Mouse (Mus musculus) lung, postnatal 4 days (tissue): ENCODE measurements around the gene Tecr.
"Not testable (repeated sequence)": the region's sequence is repeated elsewhere in the genome, so short reads cannot be mapped to it uniquely, and the experiment has no call there.

Source experiments
- DNase-seq, 2 experiments: peaks; one replicate each; pipeline ENCODE4 v3.0.0; 2021

The Tecr gene

GRCm38 (mm10) chr8:83617111-83617510 is 9.3 kb upstream of the Tecr start:
- no peak for DNase-seq

- DNase-seq, result no peak
Measured at GRCm38 (mm10) chr8:83616625-83617024, 8.9 kb upstream of the Tecr start.

GRCm38 (mm10) chr8:83613695-83614094 is 5.9 kb upstream of the Tecr start:
- DNase-seq, result peak in 1 of 2 experiments; percentile 8

- DNase-seq, result peak in 1 of 2 experiments; percentile 13
Measured at GRCm38 (mm10) chr8:83611921-83612320, 4.2 kb upstream of the Tecr start.

GRCm38 (mm10) chr8:83609547-83610180 is 1.9 kb upstream of the Tecr start:
- DNase-seq, result no peak

- no peak for DNase-seq
Measured at GRCm38 (mm10) chr8:83609086-83609485, 1.3 kb upstream of the Tecr start.

GRCm38 (mm10) chr8:83608398-83608829 is 643 bp upstream of the Tecr start:
- peak; percentile 88 to 91 for DNase-seq

GRCm38 (mm10) chr8:83602650-83603029 is 5.1 kb downstream of the Tecr start:
- DNase-seq, result no peak

DNA sequence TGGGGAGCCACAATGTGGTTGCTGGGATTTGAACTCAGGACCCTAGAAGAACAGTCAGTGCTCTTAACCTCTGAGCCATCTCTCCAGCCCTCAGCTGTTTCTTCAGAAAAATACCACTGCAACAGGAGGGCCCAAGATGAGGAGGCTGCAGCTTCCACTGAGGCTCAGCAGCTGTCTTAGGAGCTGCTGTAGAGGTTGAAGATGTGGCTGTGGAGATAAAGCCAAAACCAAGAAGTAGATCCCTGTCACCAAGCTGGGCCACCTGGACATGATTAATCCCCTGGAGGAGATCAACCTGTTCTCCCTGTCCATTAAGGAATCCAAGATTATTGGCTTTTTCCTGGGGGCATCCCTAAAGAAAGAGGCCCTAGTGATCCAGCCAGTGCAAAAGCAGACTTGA is 8.0 kb downstream of the Tecr start:
- no peak for DNase-seq

GRCm38 (mm10) chr8:83598146-83598545 is 9.6 kb downstream of the Tecr start:
- no peak for DNase-seq

DNA sequence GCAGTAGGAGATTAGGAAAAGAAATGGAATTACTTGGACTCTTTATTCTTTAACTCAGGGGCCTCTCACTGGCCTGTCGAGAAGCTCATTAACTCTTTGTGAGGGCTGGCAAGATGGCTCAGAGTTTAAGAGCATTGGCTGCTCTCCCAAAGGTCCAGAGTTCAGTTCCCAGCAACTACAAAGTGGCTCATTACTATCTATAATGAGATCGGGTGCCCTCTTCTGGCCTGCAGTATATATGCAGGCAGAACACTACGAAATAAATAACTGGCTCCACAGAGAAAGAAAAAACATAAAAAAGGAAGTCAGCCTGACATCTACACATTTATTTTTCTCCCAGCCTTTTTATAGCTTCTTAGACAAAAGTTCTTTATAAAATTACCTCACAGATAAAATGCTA is 11.4 kb downstream of the Tecr start:
- DNase-seq, result no peak

DNA sequence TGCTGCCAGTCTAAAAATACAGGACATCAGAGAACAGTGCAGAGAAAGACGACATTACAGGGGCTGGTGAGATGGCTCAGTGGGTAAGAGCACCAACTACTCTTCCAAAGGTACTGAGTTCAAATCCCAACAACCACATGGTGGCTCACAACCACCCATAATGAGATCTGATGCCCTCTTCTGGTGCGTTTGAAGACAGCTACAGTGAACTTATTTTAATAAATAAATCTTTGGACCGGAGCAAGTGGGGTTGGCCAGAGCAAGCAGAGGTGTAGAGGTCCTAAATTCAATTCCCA is 12.8 kb downstream of the Tecr start:
- not testable (repeated sequence) for DNase-seq

DNA sequence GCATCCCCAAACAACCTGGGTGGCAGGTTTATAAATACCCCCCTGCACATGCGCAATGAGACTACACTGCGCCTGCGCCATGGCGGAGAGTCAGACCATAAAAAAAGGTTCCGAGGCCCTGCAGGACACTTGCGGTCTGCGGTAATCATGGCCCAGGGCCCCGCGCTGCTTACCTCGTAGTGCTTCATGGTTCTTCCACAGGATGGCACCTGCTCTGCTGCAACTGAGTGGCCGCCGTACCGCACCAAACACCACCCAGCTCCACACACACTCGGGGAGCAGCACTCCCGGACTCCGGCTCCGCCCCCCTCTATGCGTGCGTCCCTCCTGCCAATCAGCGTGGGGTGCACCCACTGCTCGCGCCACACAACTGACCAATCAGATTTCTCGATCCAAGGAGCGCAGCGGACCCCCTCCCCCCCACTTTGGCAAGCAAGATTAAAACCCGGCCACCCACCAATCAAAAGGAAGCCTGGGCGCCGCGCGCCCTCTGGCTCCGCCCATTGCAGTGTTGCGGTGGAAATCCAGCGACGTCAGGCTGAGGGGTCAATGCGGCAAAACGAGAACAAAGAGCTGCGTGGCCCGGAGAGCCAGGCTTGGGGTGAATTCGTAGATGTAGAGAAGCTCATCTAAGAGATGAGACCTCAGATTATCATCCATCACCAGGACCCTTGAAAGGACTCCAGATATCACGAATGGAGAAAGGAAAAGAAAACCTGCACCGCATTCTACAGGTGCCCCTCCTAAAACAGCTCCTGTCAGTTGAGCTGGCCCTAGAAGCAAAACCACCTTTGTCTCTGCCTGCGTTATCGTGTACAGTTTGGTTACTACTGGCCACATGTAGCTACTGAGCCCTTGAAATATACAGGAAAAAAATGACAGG is 13.4 kb downstream of the Tecr start:
- DNase-seq, result peak; percentile 97 to 98

DNA sequence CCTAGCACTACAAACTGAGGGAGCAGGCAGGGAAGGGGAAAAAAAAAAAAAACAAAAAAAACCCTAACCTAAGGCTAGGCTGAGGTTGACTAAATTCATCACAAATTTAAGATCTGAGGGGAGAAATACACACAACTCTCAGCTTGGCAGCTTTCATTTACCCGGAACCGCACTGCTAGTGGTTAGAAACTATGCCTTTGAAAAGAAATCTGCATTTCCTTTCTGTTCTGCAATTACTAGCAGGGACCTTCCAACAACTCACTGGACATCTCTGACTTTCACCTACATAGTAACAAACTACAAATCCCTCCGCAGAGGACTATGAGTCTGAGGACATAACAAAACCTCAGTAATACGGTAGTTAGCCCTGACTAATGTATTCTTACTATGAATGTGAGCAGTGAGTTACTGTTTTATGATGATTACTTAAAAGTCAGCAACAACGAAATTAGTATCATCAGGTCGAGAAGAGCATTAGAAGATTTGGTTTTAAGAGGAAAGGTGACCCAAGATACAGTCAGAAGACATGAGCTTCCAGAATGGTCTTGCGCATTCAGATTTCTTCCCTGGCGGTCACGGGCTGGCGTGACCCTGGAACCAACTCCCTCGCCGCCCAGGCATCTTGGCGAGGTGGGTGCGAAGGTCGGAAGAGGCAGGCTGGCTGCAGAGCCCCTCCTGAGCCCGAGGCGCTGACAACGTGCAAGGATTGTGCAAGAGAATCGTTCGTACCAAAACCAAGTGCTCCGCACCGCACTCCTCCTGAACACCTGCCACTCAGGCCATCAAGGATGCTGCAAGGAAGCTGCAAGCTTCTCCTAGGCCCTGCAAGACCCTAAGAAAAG is 14.2 kb downstream of the Tecr start:
- no peak for DNase-seq

- no peak for DNase-seq
Measured at GRCm38 (mm10) chr8:83592682-83593081, 15.1 kb downstream of the Tecr start.

DNA sequence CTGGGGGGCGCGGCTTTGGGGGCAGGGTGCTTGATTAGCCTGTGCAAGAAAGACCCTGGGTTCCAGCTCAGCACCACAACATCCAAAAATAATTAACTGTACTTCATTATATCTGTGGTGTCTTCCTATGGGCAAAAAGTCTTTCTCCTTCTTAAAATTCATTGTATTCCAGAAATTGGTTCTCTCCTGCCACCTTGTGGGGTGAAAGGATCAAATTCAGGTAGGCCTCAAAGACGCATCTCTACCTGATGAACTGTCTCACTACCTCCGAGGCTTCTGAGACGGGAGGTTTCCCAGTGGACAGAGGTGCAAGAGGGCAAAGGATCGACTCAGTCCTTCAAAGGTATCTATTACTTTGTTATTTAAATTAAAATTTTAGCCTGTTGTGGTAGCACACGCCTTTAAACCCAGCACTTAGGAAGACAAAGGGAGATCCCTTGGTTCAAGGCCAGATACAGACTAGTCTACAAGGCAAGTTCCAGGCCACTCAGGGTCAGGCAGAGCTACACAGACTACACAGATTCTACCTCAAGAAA is 17.2 kb downstream of the Tecr start:
- no peak for DNase-seq

DNA sequence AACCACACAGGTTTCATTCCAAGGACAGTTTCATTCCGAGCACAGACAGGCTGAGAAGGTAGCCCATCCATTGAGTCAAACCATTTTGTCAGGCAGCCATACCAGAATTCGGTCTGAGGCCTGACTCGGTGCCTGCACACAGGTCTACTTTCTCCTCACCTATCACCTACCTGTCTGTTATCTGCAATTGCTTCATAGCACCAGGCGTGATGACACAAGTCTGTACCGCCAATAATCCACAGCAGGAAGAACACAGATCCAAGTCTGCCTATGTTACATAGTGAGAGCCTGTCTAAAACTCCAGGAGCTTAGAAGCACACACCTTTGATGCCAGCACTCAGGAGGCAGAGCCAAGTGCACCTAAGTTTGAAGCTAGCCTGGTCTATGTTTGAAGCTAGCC is 18.9 kb downstream of the Tecr start:
- DNase-seq, result no peak

- DNase-seq, result no peak
Measured at GRCm38 (mm10) chr8:83587644-83588043, 20.1 kb downstream of the Tecr start.

DNA sequence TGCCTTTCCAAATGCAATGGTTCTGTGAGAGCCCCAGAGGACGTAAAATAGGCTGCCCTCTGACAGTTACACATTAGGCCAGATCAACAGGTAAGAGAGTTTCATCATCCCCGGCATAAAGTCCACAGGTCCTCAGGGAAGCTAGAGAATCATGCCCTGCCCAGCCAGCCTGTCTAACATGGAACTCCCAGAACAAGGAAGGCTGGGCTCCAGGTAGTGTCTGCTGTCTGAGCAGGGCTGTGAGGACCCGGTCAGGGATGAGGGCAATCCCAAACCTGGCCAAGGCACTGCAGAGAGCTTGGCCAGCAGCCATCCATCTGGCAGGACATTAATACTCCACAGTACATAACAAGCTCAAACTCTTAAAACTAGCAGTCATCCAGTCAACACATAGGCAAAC is 22.4 kb downstream of the Tecr start:
- no peak for DNase-seq

DNA sequence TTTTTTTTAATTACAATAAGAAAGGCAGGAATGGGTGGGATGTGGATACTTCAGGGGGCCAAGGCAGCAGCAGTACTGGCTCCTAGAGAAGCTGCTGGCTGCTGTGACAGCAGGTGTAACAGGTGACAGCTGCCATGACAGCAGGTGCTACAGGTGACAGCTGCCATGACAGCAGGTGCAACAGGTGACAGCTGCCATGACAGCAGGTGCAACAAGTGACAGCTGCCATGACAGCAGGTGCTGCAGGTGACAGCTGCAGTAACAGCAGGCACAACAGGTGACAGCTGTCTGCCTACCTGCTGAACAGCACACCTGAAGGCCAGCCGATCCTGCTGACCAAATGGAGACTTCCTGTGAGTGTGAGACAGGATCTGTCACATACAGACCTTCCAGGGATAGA is 23.0 kb downstream of the Tecr start:
- no peak for DNase-seq

DNA sequence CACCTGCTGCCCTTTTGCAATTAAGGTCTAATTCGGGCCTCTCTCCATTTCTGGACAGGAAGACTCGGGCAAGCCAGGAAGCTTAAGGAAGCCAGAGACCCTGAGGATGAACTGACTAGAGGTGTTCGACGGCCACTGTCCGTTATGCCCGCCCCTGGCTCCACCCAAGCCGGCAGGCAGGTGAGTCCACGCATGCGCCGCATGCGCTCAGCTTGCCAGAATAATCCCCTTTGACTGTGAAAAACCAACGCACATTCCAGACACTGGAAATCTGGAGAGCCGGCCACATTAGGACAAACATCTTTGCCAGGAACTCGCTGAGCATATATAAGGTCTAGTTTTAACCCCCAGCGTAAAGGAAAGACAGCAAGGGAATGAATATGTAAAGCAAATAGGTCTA is 24.5 kb downstream of the Tecr start:
- DNase-seq, result no peak

- DNase-seq, result no peak
Measured at GRCm38 (mm10) chr8:83582226-83582625, 25.5 kb downstream of the Tecr start.

DNA sequence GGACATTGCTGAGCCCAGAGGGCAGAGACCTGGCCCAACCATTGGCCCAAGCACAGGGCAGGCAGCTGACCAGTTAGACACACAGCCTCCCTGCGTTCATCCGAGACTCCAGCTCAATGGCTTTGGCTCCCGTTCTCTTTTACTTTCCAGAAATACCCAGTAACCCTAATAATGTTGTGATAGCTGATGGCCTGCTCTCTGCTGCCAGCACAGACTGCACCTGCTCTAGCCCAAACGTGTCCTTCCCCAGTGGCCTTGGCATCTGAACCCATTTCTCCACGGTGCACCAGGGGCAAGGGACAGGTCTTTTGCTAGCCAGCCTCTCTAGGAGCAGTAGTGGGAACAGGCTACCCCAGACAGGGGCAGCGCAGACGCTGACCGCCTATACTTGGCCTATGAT is 26.9 kb downstream of the Tecr start:
- no peak for DNase-seq
